Mouse (Mus musculus) CH12.LX (cell line): ENCODE measurements around the gene Gimap3. TPM values are rescaled to one million over a fixed set of nuclear protein-coding genes. Genes with fewer than 3 reads are reported as not detected.

ENCODE experiments used
- DNase-seq: peaks from one replicate; pipeline ENCODE4 v3.0.0-alpha.2; 2013; ENCODE audit errors: extremely low read depth
- H3K27ac ChIP-seq: 2 replicates; pipeline ENCODE4 v1.5.1; 2012; ENCODE audit warnings: low read depth, mild to moderate bottlenecking, control low read depth, moderate library complexity; ENCODE audit not compliant: insufficient read depth
- H3K27me3 ChIP-seq: replicated peaks from 2 replicates; pipeline ENCODE3; 2012; ENCODE audit warnings: inconsistent platforms
- H3K36me3 ChIP-seq, 2 experiments: replicated peaks in 1 of 2; 2 replicates each; pipeline versions ENCODE3 to v1.6.1; 2012; ENCODE audit warnings: inconsistent platforms in 1 of 2, low read length in 1 of 2, mild to moderate bottlenecking in 1 of 2, mixed read lengths in 1 of 2, moderate library complexity in 1 of 2; ENCODE audit not compliant: control insufficient read depth in 1 of 2, insufficient read depth in 1 of 2
- H3K4me1 ChIP-seq, 2 experiments: 2 replicates each; pipeline ENCODE4 v1.6.1; 2012; ENCODE audit warnings: inconsistent platforms in 1 of 2, moderate library complexity in 1 of 2; ENCODE audit not compliant: insufficient read depth in 2 of 2, control insufficient read depth in 1 of 2
- H3K4me2 ChIP-seq: 2 replicates; pipeline ENCODE4 v1.6.1; 2012; ENCODE audit warnings: low read depth, mild to moderate bottlenecking, control low read depth; ENCODE audit not compliant: poor library complexity, insufficient read depth, severe bottlenecking
- H3K4me3 ChIP-seq, 3 experiments: fragments of 150-350 bp in 1 of 3; sonication (generic) in 1 of 3; replicated peaks in 1 of 3; 2 replicates each; pipeline versions ENCODE3 to v1.5.1; 2011 to 2012; ENCODE audit warnings: low read depth in 2 of 3, low read length in 2 of 3, mild to moderate bottlenecking in 2 of 3, moderate library complexity in 2 of 3, control low read depth in 1 of 3, improper control_type of control experiment in 1 of 3, inconsistent platforms in 1 of 3, mixed read lengths in 1 of 3; ENCODE audit not compliant: poor library complexity in 1 of 3
- H3K79me2 ChIP-seq: replicated peaks from 2 replicates; pipeline ENCODE4 v1.6.1; 2012; ENCODE audit warnings: mild to moderate bottlenecking, moderate library complexity; ENCODE audit not compliant: control insufficient read depth, poor library complexity, insufficient read depth, severe bottlenecking; ENCODE audit errors: extremely low read depth
- H3K9ac ChIP-seq: 2 replicates; pipeline ENCODE4 v1.6.1; 2012; ENCODE audit warnings: low read depth, mild to moderate bottlenecking, control low read depth, moderate library complexity; ENCODE audit not compliant: insufficient read depth
- H3K9me3 ChIP-seq: replicated peaks from 2 replicates; pipeline ENCODE3; 2012; ENCODE audit warnings: low read length, inconsistent platforms, mixed read lengths
- BHLHE40 ChIP-seq: IDR thresholded peaks from 2 replicates; pipeline ENCODE4 v1.6.1; 2011; ENCODE audit warnings: mild to moderate bottlenecking, low read depth, low read length, improper control_type of control experiment
- CHD1 ChIP-seq: IDR thresholded peaks from 2 replicates; pipeline ENCODE4 v1.6.1; 2012; ENCODE audit warnings: low read depth, low read length, improper control_type of control experiment, inconsistent platforms
- CHD2 ChIP-seq: IDR thresholded peaks from 2 replicates; pipeline ENCODE4 v1.6.1; 2011; ENCODE audit warnings: low read length, improper control_type of control experiment
- CTCF ChIP-seq, 2 experiments: IDR thresholded peaks in 1 of 2; conservative IDR thresholded peaks in 1 of 2; 2 replicates each; pipeline ENCODE4 v1.5.1; 2011 to 2012; ENCODE audit warnings: low read depth in 2 of 2, low read length in 2 of 2, improper control_type of control experiment in 1 of 2, inconsistent platforms in 1 of 2, mild to moderate bottlenecking in 1 of 2, moderate library complexity in 1 of 2
- ELF1 ChIP-seq: IDR thresholded peaks from 2 replicates; pipeline ENCODE4 v1.6.1; 2014; ENCODE audit warnings: low read depth, mild to moderate bottlenecking, inconsistent platforms, low read length, improper control_type of control experiment
- ETS1 ChIP-seq: conservative IDR thresholded peaks from 2 replicates; pipeline ENCODE4 v1.6.1; 2012; ENCODE audit warnings: low read depth, mild to moderate bottlenecking, inconsistent platforms, low read length, improper control_type of control experiment, moderate library complexity
- MAFK ChIP-seq: IDR thresholded peaks from 2 replicates; pipeline ENCODE4 v1.6.1; 2011; ENCODE audit warnings: low read length, improper control_type of control experiment; ENCODE audit not compliant: insufficient replicate concordance
- MYC ChIP-seq: IDR thresholded peaks from 2 replicates; pipeline ENCODE4 v1.6.1; 2011; ENCODE audit warnings: low read depth, mild to moderate bottlenecking, improper control_type of control experiment, low read length
- NRF1 ChIP-seq: IDR thresholded peaks from 2 replicates; pipeline ENCODE4 v1.6.1; 2014; ENCODE audit warnings: low read depth, mild to moderate bottlenecking, inconsistent platforms, low read length, improper control_type of control experiment, moderate library complexity
- POLR2A ChIP-seq: IDR thresholded peaks from 2 replicates; pipeline ENCODE4 v1.6.1; 2011; ENCODE audit warnings: low read depth, mild to moderate bottlenecking, improper control_type of control experiment, low read length
- TBP ChIP-seq: conservative IDR thresholded peaks from 2 replicates; pipeline ENCODE4 v1.6.1; 2011; ENCODE audit warnings: low read depth, low read length, improper control_type of control experiment
- TCF12 ChIP-seq: IDR thresholded peaks from 2 replicates; pipeline ENCODE4 v1.6.1; 2014; ENCODE audit warnings: low read depth, mild to moderate bottlenecking, inconsistent platforms, low read length, improper control_type of control experiment
- UBTF ChIP-seq: IDR thresholded peaks from 2 replicates; pipeline ENCODE4 v1.6.1; 2012; ENCODE audit warnings: low read depth, mild to moderate bottlenecking, inconsistent platforms, low read length, improper control_type of control experiment, moderate library complexity
- USF1 ChIP-seq: IDR thresholded peaks from 2 replicates; pipeline ENCODE4 v1.6.1; 2014; ENCODE audit warnings: low read depth, mild to moderate bottlenecking, inconsistent platforms, low read length, improper control_type of control experiment
- ZC3H11A ChIP-seq: IDR thresholded peaks from 2 replicates; pipeline ENCODE4 v1.6.1; 2012; ENCODE audit warnings: low read depth, mild to moderate bottlenecking, inconsistent platforms, low read length, improper control_type of control experiment
- ZKSCAN1 ChIP-seq: IDR thresholded peaks from 2 replicates; pipeline ENCODE4 v1.6.1; 2012; ENCODE audit warnings: low read depth, inconsistent platforms, low read length, improper control_type of control experiment, borderline replicate concordance
- ZNF384 ChIP-seq: IDR thresholded peaks from 2 replicates; pipeline ENCODE4 v1.6.1; 2012; ENCODE audit warnings: low read depth, low read length, improper control_type of control experiment, inconsistent platforms
- dilution Hi-C: fragments of 300-500 bp; cut with MboI; formaldehyde crosslinking; loops from 2 replicates; pipeline ENCODE4 v1.14.3; 2020; ENCODE audit warnings: low sequenced_read_pairs; ENCODE audit not compliant: extremely low pct_unique_long_range_greater_than_20kb, extremely low pct_ligation_motif_present
- in situ Hi-C: fragments of 300-500 bp; cut with MboI; formaldehyde crosslinking; loops from 3 replicates; pipeline ENCODE4 v1.14.3; 2019; ENCODE audit warnings: low sequenced_read_pairs, low pct_ligation_motif_present, low pct_unique_long_range_greater_than_20kb, mixed read lengths
- polyA plus RNA-seq: library from polyadenylated mRNA; unstranded; fragments of >175 nt; gene quantifications from 2 replicates; pipeline ENCODE4 v1.2.1, GENCODE M21; 2012; ENCODE audit warnings: low read depth; ENCODE audit not compliant: insufficient read length
- total RNA-seq, 2 experiments: library from RNA; depleted of rRNA; stranded (reverse); fragments of 300-350 nt in 1 of 2; fragments of >200 nt in 1 of 2; gene quantifications; 2 replicates each; pipeline ENCODE4 v1.2.3; 2012 to 2014

Gimap3 gene
- total and polyA plus RNA-seq, 3 experiments = 10.8 to 28.2 (median 17.7) TPM

- H3K9ac ChIP-seq = no peak overlapping the region
- H3K79me2 ChIP-seq = peaks cover 6% of the 10 kb centered on the region; the same call in 1 of the 2 replicates
- no peak for TF ChIP-seq CHD2
- TF ChIP-seq MYC = no peak
- TF ChIP-seq ETS1 = no peak
- TF ChIP-seq USF1 = no peak
- no peak for TF ChIP-seq ELF1
- TF ChIP-seq TBP = no peak
- TF ChIP-seq UBTF = no peak
- no peak for TF ChIP-seq ZNF384
- no peak for TF ChIP-seq NRF1
- no peak for TF ChIP-seq CHD1
- no peak for TF ChIP-seq TCF12
- TF ChIP-seq, all 38 proteins: peak for 0
- in situ Hi-C loops = no loop called here
- Histone ChIP-seq H3K4me3 (no peak overlapping the region), H3K27ac (no peak overlapping the region), H3K9me3 (no peaks in the 10 kb centered on the region), H3K36me3 (peaks cover 25 to 28% of the 10 kb centered on the region in 2 experiments), H3K4me2 (no peak overlapping the region), H3K4me1 (peaks cover 6 to 20% of the 10 kb centered on the region in 2 experiments), H3K27me3 (no peaks in the 10 kb centered on the region)
- dilution Hi-C loops = loop anchor here (25.0 kb wide), 1 partner anchor 127 kb away; the partner anchor contains the start of genes AI854703 and Gimap8
- no peak for DNase-seq
Observed at GRCm38 (mm10) chr6:48764496-48764895, 6.2 kb downstream of the Gimap3 start.

GRCm38 (mm10) chr6:48763567-48764270 is 6.9 kb downstream of the Gimap3 start:
- Histone ChIP-seq H3K27me3 (no peaks in the 10 kb centered on the region), H3K9me3 (no peaks in the 10 kb centered on the region), H3K79me2 (peaks cover 2% of the 10 kb centered on the region; the same call in 1 of the 2 replicates), H3K4me3 (no peak overlapping the region), H3K9ac (no peak overlapping the region), H3K27ac (no peak overlapping the region), H3K4me2 (no peak overlapping the region), H3K4me1 (peaks cover 6 to 12% of the 10 kb centered on the region in 2 experiments), H3K36me3 (peaks cover 25 to 28% of the 10 kb centered on the region in 2 experiments)
- dilution Hi-C loops (loop anchor here (25.0 kb wide), 1 partner anchor 126 kb away; the partner anchor contains the start of genes AI854703 and Gimap8), in situ Hi-C loops (no loop called here)
- TF ChIP-seq TCF12 (no peak), MAFK (no peak), CTCF (conservative IDR thresholded peaks at IDR 0.05 in 1 of 2, IDR thresholded peaks at IDR 0.05 in 1 of 2; ENCODE audit: low read depth in 2 of 2, low read length in 2 of 2) (no peak), BHLHE40 (no peak), ZC3H11A (no peak), ZKSCAN1 (no peak), POLR2A (no peak), CHD1 (no peak)
- DNase-seq = no peak
